Mouse (Mus musculus) heart, embryonic 11.5 days (tissue): ENCODE measurements around the gene Dgkg. TPM values are rescaled to one million over a fixed set of nuclear protein-coding genes. Genes with fewer than 3 reads are reported as not detected.

ENCODE experiments used
- ATAC-seq: fragments of 200-750 bp; cut with Nextera tagmentation; replicated peaks from 2 replicates; pipeline ENCODE4 v1.8.0; 2017; ENCODE audit warnings: moderate library complexity; ENCODE audit not compliant: insufficient number of reproducible peaks, low FRiP score, low TSS enrichment
- H3K27ac ChIP-seq: fragments of 300-500 bp; sonication (generic); 2 replicates; pipeline ENCODE4 v1.5.1; 2014; ENCODE audit warnings: mild to moderate bottlenecking, low read depth, low read length
- H3K27me3 ChIP-seq: fragments of 300-500 bp; sonication (generic); 2 replicates; pipeline ENCODE4 v1.6.1; 2014; ENCODE audit warnings: mild to moderate bottlenecking, low read length, mixed read lengths; ENCODE audit not compliant: control insufficient read depth, insufficient read depth
- H3K36me3 ChIP-seq: fragments of 300-500 bp; sonication (generic); 2 replicates; pipeline ENCODE4 v1.6.1; 2014; ENCODE audit warnings: mild to moderate bottlenecking, low read length, moderate library complexity, mixed read lengths; ENCODE audit not compliant: control insufficient read depth, insufficient read depth
- H3K4me1 ChIP-seq: fragments of 300-500 bp; sonication (generic); 2 replicates; pipeline ENCODE4 v1.6.1; 2014; ENCODE audit warnings: low read length; ENCODE audit not compliant: control insufficient read depth, insufficient read depth
- H3K4me2 ChIP-seq: fragments of 300-500 bp; sonication (generic); 2 replicates; pipeline ENCODE4 v1.6.1; 2014; ENCODE audit warnings: mild to moderate bottlenecking, moderate library complexity
- H3K4me3 ChIP-seq: fragments of 300-500 bp; sonication (generic); 2 replicates; pipeline ENCODE4 v1.5.1; 2014; ENCODE audit warnings: low read depth, low read length
- H3K9ac ChIP-seq: fragments of 300-500 bp; sonication (generic); 2 replicates; pipeline ENCODE4 v1.6.1; 2014; ENCODE audit warnings: mild to moderate bottlenecking, low read depth, low read length, moderate library complexity
- H3K9me3 ChIP-seq: fragments of 300-500 bp; sonication (generic); replicated peaks from 2 replicates; pipeline ENCODE4 v1.6.1; 2016; ENCODE audit warnings: low read length; ENCODE audit not compliant: control insufficient read depth
- WGBS: fragments of 180-500 bp; shearing (Covaris S2); extraction: QIAGEN DNeasy Blood & Tissue Kit; methylation state at CpG from one replicate; pipeline ENCODE4 v1.1.7; 2014; ENCODE audit not compliant: insufficient replicate concordance; 5-methylcytosine and 5-hydroxymethylcytosine counted together
- polyA plus RNA-seq: library from polyadenylated mRNA; unstranded; fragments of >200 nt; fragmentation: Nextera tagmentation; extraction: Ambion mirVana; gene quantifications from 2 replicates; pipeline ENCODE4 v1.2.1, GENCODE M21; 2014

Gene Dgkg
- polyA plus RNA-seq, 1 experiment from 2014 or later, result 0.44 TPM

DNA sequence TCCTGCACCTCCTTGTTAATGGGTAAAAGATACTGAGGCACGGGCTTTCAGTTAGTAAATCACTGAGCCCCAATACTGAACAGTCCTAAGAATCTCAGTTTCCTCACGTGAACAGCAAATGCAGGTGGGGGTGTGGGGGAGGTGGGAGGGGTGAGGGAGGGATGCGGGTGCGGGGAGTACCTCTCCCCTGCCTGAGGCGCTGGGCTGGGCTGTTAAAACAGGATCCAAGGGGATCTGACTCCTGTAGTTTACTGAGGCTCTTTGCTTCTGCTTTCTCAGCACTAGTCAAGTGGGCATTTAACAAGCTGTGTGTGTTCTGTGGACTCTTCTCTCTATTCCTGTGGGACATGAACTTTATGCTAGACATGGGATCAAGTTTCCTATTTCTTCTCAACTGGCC, 141.5 kb downstream of the Dgkg start:
- Histone ChIP-seq H3K4me1 (peaks cover 11% of the 10 kb centered on the region), H3K9ac (no peak overlapping the region), H3K4me2 (no peak overlapping the region), H3K27me3 (no peaks in the 10 kb centered on the region), H3K27ac (no peak overlapping the region), H3K36me3 (no peaks in the 10 kb centered on the region), H3K4me3 (no peak overlapping the region), H3K9me3 (no peaks in the 10 kb centered on the region)
- WGBS, result 43% methylated on average over 5 of the region's 5 CpGs
- no peak for ATAC-seq

DNA sequence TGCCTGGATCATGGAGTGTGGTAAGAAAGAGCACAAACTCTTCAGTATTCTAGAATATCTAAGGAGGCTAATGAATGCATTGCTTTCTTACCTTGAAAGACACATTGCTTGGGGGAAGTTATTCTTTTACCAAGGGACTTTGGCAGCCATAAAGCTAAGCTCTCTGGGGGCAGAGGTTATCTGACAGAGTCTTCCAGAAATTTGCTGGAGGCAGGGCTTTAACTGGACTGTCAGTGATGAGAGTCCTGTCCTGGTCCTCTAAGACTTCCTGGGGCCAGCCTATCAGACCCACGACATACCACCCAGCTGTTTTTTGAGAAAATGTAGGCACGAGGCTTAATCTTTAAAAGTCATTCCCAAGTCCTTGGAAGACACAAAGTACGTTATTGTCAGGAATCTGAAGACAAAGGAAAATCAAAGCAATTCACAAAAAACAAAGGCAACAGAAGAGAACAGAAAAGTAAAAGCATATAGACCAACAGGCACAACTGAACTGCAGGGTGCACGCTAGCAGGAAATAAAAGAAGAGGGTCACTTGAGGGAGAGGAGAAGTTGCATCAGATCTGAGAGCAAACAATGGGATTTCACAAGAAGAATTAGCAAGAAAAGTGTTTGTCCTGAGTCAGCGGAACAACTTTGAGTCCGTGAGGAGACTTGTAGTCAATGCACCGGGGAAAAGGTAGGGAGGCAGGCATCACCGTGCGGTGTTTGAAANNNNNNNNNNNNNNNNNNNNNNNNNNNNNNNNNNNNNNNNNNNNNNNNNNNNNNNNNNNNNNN, 146.0 kb downstream of the Dgkg start:
- Histone ChIP-seq H3K27ac (no peak overlapping the region), H3K4me3 (no peak overlapping the region), H3K4me1 (no peaks in the 10 kb centered on the region), H3K9ac (no peak overlapping the region), H3K9me3 (no peaks in the 10 kb centered on the region), H3K36me3 (no peaks in the 10 kb centered on the region), H3K27me3 (no peaks in the 10 kb centered on the region), H3K4me2 (no peak overlapping the region)
- no peak for ATAC-seq
- WGBS, result 56% methylated on average over 9 of the region's 9 CpGs

DNA sequence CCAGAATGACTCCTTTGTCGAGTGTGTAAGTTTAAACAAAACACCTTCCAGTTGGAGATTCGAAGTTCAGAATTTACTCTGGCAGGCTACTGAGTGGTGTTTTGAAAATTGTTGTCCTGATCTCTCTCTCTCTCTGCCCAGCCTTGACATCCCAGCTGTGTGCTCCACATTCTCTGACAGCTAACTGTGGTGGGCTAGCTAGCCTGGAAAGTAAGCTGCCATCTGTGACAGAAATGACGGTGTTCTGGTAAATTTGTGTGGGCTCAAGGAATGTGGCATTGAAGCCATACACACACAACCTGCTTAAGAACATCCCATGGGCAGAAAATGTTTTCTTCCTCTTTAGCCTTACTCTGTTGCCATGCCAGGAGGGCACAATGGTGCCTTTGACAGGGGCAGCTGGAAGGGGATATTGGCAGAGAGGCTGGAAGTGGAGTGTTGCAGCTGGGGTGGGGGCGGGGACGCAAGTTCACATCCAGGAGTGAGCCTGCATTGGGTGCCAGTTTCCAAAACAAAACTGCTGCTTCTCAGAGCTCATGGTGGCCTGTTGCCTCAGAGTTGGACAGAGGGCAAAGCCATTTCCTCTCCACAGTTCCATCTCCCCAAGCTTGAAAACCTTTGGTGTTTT, 148.0 kb downstream of the Dgkg start:
- no peak for ATAC-seq
- no peaks in the 10 kb centered on the region for H3K9me3 ChIP-seq

DNA sequence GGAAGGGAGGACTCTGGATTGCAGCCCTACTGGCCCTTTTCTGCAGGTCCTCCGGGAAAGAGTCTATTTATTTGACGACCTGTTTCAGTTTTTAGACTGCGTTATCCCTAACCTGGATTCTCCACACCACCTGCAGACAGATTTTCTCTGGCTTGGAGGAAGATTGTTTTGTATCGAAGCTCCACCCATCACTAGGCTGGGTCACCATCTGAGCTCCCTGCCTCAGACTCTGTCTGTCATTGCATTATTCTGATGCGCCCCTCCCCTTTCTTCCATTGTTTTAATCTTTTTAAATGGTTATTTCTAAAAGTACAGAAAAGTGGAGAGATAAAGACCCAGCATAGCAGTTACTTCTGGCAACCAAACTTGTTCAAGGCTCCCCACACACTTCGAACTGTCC, 151.4 kb downstream of the Dgkg start:
- Histone ChIP-seq H3K27ac (0 out of 2 replicates have a peak overlapping the region, but pooled peaks have one; percentile 10), H3K36me3 (no peaks in the 10 kb centered on the region), H3K4me2 (no peak overlapping the region), H3K27me3 (no peaks in the 10 kb centered on the region), H3K4me3 (no peak overlapping the region), H3K9me3 (no peaks in the 10 kb centered on the region), H3K9ac (no peak overlapping the region), H3K4me1 (peaks cover 27% of the 10 kb centered on the region)
- 67% methylated on average over 6 of the region's 6 CpGs for WGBS
- no peak for ATAC-seq

More for the DNA sequence above, 148.0 kb downstream of the Dgkg start:
- 82% methylated on average over 5 of the region's 5 CpGs for WGBS
- Histone ChIP-seq H3K36me3 (no peaks in the 10 kb centered on the region), H3K4me3 (no peak overlapping the region), H3K27ac (no peak overlapping the region), H3K4me1 (peaks cover 16% of the 10 kb centered on the region), H3K4me2 (no peak overlapping the region), H3K9ac (no peak overlapping the region), H3K27me3 (no peaks in the 10 kb centered on the region)

DNA sequence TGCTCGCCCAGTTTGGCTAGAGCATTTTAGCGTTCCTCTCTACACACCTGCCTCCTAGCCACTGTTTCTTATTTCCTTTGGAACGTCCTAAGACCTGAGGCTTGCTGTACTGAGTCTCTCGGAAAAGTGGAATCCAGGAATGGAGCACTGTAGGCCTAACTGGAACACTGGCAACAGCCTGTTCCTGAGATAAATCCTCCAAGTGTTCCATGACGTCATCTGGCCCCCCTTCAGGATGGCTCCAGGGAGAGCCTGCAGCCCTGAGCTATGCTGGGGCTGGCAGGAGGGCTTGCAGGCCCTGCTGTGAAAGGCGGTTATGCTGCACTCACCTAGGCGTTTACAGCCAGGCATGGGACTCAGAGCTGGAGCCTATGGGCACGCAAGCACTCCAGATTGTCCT, 152.2 kb downstream of the Dgkg start:
- no peak overlapping the region for H3K4me3 ChIP-seq
- peaks cover 27% of the 10 kb centered on the region for H3K4me1 ChIP-seq
- WGBS, result 21% methylated on average over 8 of the region's 8 CpGs
- H3K27me3 ChIP-seq, result no peaks in the 10 kb centered on the region
- H3K27ac ChIP-seq, result peak overlapping the region; percentile 72
- no peak overlapping the region for H3K9ac ChIP-seq
- H3K4me2 ChIP-seq, result no peak overlapping the region
- no peaks in the 10 kb centered on the region for H3K36me3 ChIP-seq
- peak; percentile 84 for ATAC-seq
- H3K9me3 ChIP-seq, result no peaks in the 10 kb centered on the region

DNA sequence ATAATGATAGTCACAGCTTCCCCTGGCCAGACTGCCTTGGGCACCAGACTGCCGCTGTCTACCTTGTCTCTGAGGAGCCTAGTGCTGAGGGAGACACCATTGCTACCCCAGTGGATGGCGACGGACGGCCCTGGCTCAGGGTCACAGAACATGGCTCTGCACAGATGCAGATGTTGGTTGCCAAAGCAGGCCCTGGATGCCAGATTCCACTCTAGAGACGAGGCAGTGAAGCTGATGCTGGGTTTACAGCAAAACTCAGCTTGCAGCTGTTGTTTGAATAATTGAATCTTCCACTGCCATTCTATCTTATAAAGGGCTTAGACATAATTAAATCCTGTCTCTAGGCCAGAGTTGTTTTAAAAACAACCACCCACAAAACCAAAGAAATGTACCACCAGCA, 153.0 kb downstream of the Dgkg start:
- WGBS, result 35% methylated on average over 5 of the region's 5 CpGs
- H3K4me2 ChIP-seq, result no peak overlapping the region
- H3K9ac ChIP-seq, result no peak overlapping the region
- no peak overlapping the region for H3K4me3 ChIP-seq
- ATAC-seq, result no peak
- H3K4me1 ChIP-seq, result peaks cover 27% of the 10 kb centered on the region
- H3K27ac ChIP-seq, result peak overlapping the region; percentile 72
- no peaks in the 10 kb centered on the region for H3K9me3 ChIP-seq
- H3K27me3 ChIP-seq, result no peaks in the 10 kb centered on the region
- H3K36me3 ChIP-seq, result no peaks in the 10 kb centered on the region

DNA sequence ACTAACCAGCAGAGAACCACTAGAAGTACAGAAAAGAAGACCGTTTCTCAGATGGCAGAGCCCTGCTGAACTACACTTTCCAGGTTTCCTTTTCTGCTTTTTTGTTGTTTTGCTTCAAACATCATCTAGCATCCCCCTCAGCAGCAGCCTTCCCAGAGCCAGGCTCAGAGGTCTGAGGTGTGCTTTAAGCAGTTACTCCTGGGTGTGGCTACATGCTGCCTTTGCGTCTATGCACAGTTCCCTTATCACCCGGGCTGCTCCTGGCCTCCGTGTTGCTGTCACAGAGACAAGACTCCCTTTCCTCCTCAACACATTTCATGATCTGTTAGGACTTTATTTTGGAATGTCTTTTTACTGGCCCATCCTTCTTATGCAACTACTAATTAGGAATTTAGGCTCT, 153.6 kb downstream of the Dgkg start:
- no peak for ATAC-seq
- H3K27ac ChIP-seq, result no peak overlapping the region
- 23% methylated on average over 4 of the region's 4 CpGs for WGBS

DNA sequence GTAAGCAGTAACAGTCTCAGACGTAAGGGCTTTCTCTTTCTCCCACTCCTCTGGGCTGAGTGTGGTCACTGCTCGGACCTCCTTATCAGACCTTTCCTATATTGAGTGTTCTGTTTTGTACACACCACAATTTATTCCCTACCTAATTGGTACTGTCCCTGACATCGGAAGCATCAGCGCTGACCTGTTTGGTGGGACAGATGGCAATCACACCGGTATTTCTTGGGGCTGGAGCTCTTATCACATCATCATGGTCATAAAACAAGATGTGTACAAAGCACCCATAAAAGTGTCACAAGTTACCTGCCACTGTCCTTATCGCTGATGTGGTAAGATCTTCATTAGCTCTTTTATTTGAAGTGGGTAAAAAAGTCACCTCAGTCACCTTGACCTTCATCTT, 155.2 kb downstream of the Dgkg start:
- 76% methylated on average over 6 of the region's 6 CpGs for WGBS
- no peaks in the 10 kb centered on the region for H3K9me3 ChIP-seq
- no peak overlapping the region for H3K27ac ChIP-seq
- no peaks in the 10 kb centered on the region for H3K27me3 ChIP-seq
- no peaks in the 10 kb centered on the region for H3K36me3 ChIP-seq
- no peak for ATAC-seq
- H3K4me1 ChIP-seq, result peaks cover 27% of the 10 kb centered on the region
- no peak overlapping the region for H3K9ac ChIP-seq
- no peak overlapping the region for H3K4me3 ChIP-seq
- no peak overlapping the region for H3K4me2 ChIP-seq

More for the DNA sequence above, 153.6 kb downstream of the Dgkg start:
- peaks cover 27% of the 10 kb centered on the region for H3K4me1 ChIP-seq
- no peak overlapping the region for H3K9ac ChIP-seq
- H3K36me3 ChIP-seq, result no peaks in the 10 kb centered on the region
- H3K9me3 ChIP-seq, result no peaks in the 10 kb centered on the region
- no peaks in the 10 kb centered on the region for H3K27me3 ChIP-seq
- no peak overlapping the region for H3K4me2 ChIP-seq
- H3K4me3 ChIP-seq, result no peak overlapping the region

DNA sequence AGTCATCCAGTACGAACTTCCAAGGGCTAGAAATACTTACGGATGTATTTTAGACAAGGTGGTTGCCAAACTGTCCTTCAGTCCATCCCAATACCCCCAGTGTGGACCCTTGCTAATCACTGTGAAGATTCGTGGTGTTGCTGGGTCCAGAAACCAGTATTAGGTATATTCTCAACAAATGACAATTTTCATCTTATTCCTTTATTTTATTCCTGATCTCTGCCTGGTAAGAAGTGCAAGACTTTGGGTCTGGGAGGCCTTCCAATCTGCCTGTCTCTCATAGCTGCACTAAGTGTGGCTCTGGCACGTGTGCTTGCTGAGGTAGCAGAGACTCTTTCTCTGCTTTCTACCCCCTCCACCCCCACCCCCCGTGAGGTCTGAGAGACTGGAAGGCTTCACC, 156.5 kb downstream of the Dgkg start:
- H3K27me3 ChIP-seq, result no peaks in the 10 kb centered on the region
- no peak for ATAC-seq
- no peak overlapping the region for H3K9ac ChIP-seq
- H3K36me3 ChIP-seq, result no peaks in the 10 kb centered on the region
- 75% methylated on average over 5 of the region's 5 CpGs for WGBS
- no peak overlapping the region for H3K4me2 ChIP-seq
- H3K4me3 ChIP-seq, result no peak overlapping the region
- no peak overlapping the region for H3K27ac ChIP-seq
- no peaks in the 10 kb centered on the region for H3K9me3 ChIP-seq
- H3K4me1 ChIP-seq, result peaks cover 33% of the 10 kb centered on the region
